Mouse (Mus musculus) T-helper 17 cell (primary cell): ENCODE measurements around the gene Gm21060.
"Not testable (repeated sequence)": the region's sequence is repeated elsewhere in the genome, so short reads cannot be mapped to it uniquely, and the experiment has no call there.

Source experiments
- in situ Hi-C, 2 experiments: fragments of 300-600 bp; cut with MboI, MseI; formaldehyde crosslinking; loops; 1 replicate in 1 of 2; 2 replicates in 1 of 2; pipeline ENCODE4 v1.15.1; 2025; ENCODE audit warnings: high pct_unique_total_duplicates in 2 of 2

Gene Gm21060

GRCm38 (mm10) chr19:61296969-61297368 lies at the start of gene Gm21060:
Gene Gm21060 (minus strand): TSS chr19:61297069.
- in situ Hi-C loops = no loop called here

GRCm38 (mm10) chr19:61320844-61321243 lies 24.0 kb upstream of the Gm21060 start:
- in situ Hi-C loops = not testable (repeated sequence)

- in situ Hi-C loops = loop anchor here in 1 of 2 experiments (5.0 kb wide), 1 partner anchor 41 kb away; no protein-coding TSS in a partner anchor
These were observed 16.3 kb upstream of the Gm21060 start for GRCm38 (mm10) chr19:61313185-61313584.

DNA sequence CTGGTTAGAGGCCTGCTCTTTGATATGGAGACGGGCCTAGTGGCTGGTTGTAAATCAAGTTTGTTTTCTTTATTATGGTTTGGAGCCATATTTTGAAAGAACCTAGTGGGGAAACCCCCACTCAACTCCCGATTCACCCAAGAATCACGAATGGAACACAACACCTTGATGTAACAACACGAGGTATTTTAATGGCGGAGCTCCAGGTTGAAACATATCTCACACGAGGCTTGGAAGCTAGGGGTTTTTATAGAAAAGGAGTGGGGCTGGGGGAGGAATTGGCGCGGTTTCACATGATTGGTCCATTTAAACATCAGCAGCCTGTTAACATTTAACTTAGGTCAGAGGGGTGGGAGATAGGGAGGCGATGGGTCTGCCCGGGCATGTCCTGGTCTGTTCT lies 15.5 kb upstream of the Gm21060 start:
- in situ Hi-C loops = loop anchor here in 1 of 2 experiments (5.0 kb wide), 1 partner anchor 40 kb away; no protein-coding TSS in a partner anchor

DNA sequence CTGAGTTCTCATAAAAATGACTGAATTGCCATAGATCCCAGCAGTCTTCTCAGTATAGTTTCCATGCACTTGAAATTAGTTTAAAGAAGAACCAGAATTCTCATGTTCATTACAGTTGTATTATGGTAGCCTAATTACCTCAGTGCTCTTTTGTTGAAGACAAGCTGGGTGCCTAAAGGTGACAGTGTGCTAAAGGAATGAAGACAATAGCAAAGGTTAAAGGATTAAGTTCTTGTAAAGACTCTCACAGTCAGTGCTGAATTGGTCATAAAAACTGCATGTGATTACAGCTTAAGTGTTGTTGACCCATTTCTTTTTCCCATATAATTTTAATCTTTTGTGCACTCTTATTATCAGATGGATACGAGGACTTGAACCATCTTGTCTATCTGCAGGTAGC lies 11.2 kb upstream of the Gm21060 start:
- in situ Hi-C loops = not testable (repeated sequence)

- in situ Hi-C loops = not testable (repeated sequence)
These were observed 11.8 kb downstream of the Gm21060 start for GRCm38 (mm10) chr19:61285033-61285432.

- in situ Hi-C loops = no loop called here
These were observed 13.3 kb downstream of the Gm21060 start for GRCm38 (mm10) chr19:61283581-61283980.

DNA sequence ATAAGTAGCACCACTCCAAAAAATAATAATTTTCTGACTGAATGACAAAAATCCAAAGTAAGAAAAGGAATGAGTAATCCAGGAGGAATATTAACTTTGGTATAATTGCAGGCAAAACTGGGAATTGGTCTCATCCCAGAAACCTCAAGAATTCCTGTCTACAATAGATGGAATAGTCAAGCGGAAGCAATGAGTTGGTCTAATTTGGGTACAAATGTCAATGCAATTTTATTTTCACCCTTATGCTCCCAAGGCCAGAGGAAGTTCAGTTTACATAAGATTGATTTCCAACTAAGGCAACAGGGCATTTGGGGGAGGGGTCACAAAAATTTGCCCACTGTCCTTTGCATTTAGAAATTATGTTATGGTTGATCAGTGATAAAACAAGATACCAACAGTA lies 21.4 kb downstream of the Gm21060 start:
- in situ Hi-C loops = no loop called here

- in situ Hi-C loops = loop anchor here (5.0 kb wide), 2 partner anchors 37 to 72 kb away; no protein-coding TSS in a partner anchor
These were observed 27.7 kb downstream of the Gm21060 start for GRCm38 (mm10) chr19:61269141-61269540.

DNA sequence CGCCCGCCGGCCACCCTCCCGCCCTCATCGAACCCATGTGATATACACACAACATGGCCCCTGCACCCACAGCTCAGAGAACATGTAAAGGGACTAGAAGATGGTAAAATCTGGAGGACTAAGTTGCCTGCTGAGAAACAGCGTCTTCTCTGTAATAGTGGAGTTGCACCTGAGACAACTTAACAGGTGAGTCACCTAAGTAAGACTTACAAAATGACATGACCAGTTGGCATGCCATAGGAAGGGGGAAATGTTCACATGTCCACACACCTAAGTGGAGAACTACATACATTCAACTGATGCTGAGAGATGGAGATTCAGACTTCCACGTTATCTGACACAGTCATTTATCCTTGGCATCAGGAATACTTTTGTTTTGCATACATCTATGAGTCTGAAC lies 29.7 kb downstream of the Gm21060 start:
- in situ Hi-C loops = loop anchor here (5.0 kb wide), 2 partner anchors 35 to 70 kb away; no protein-coding TSS in a partner anchor

GRCm38 (mm10) chr19:61266651-61267050 lies 30.2 kb downstream of the Gm21060 start:
- in situ Hi-C loops = loop anchor here (5.0 kb wide), 2 partner anchors 34 to 69 kb away; no protein-coding TSS in a partner anchor

- in situ Hi-C loops = loop anchor here (5.0 kb wide), 2 partner anchors 34 to 69 kb away; no protein-coding TSS in a partner anchor
These were observed 30.6 kb downstream of the Gm21060 start for GRCm38 (mm10) chr19:61266246-61266615.

DNA sequence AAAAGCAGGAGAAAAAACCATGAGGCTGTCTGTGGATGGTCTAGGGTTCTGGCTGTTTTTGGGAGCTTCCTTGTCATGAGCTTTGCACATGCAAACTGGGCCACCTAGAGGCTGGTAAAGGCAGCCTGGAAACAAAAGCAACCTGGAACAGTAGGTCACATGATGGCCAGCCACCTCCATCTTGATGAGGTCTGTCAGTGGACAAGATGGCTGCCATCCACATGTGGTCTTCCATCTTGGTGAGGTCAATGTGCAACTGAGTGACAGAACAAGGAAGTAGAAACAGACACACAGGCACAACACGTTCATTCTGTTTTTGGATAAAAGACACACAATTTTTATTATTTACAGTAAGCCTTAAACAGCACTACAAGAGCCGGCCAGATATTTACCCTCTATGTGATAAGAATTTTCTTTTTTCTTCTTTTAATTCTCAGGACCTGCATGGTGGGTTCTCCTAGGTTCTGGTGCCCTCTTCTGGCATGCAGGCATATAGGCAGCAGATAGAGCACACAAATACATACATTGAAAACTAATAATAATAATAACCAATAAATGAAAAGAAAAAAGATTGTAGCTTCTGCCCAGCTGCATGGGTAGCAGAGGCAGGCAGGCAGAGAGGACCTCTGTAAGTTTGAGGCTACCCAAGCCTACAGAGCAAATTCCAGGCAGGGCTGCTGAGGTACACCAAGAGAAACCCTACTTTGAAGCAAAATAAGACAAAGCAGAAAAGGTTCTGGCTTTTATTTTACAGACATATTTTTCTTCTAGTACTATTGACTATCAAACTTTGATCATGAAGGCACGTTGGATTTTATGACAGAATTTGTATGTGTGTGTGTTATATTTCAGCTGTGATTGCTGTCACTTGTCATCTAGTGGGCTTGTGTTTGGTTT lies 31.3 kb downstream of the Gm21060 start:
- in situ Hi-C loops = loop anchor here (5.0 kb wide), 2 partner anchors 33 to 68 kb away; no protein-coding TSS in a partner anchor

- in situ Hi-C loops = loop anchor here (5.0 kb wide), 2 partner anchors 33 to 68 kb away; no protein-coding TSS in a partner anchor
These were observed 31.9 kb downstream of the Gm21060 start for GRCm38 (mm10) chr19:61264933-61265332.

GRCm38 (mm10) chr19:61264227-61264626 lies 32.6 kb downstream of the Gm21060 start:
- in situ Hi-C loops = no loop called here

DNA sequence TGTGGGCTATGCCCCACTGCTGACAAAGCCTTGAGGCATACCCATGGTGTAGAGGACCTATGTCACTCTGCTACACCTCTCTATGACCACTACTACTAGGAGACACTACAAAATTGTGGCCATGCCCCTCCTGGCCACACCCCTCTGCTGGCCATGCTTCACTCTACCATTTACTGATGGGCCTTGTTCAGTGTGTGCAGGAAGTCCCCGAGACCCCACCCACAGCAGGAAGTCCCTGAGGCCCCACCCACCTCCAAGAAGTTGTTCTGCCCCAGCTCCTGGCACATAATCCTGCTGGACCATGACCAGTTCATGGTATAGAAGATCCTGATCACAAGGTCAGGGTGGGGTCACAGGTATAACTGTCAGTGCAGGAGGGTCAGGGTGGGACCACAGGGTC lies 35.6 kb downstream of the Gm21060 start:
- in situ Hi-C loops = no loop called here

GRCm38 (mm10) chr19:61257733-61258132 lies 39.1 kb downstream of the Gm21060 start:
- in situ Hi-C loops = no loop called here

- in situ Hi-C loops = no loop called here
These were observed 40.5 kb downstream of the Gm21060 start for GRCm38 (mm10) chr19:61256166-61256887.

GRCm38 (mm10) chr19:61247334-61247733 lies 49.5 kb downstream of the Gm21060 start:
- in situ Hi-C loops = not testable (repeated sequence)
